Mouse (Mus musculus) thymus, adult 2 months (tissue): ENCODE measurements around the gene Arhgef33. TPM values are rescaled to one million over a fixed set of nuclear protein-coding genes. Genes with fewer than 3 reads are reported as not detected.
"Not testable (repeated sequence)": the region's sequence is repeated elsewhere in the genome, so short reads cannot be mapped to it uniquely, and the experiment has no call there.

ENCODE experiments used
- DNase-seq: peaks from one replicate; pipeline ENCODE4 v3.0.0; 2021
- H3K27ac ChIP-seq: fragments of 200-500 bp; 2 replicates; pipeline ENCODE4 v1.5.1; 2012; ENCODE audit warnings: low read length, control low read depth; ENCODE audit not compliant: control insufficient read depth, insufficient read depth
- H3K27me3 ChIP-seq: fragments of 200-500 bp; 2 replicates; pipeline ENCODE4 v1.6.1; 2012; ENCODE audit warnings: mild to moderate bottlenecking, low read length, moderate library complexity, mixed read lengths; ENCODE audit not compliant: control insufficient read depth, insufficient read depth
- H3K36me3 ChIP-seq: fragments of 200-500 bp; 2 replicates; pipeline ENCODE4 v1.6.1; 2012; ENCODE audit warnings: mild to moderate bottlenecking, low read length, moderate library complexity; ENCODE audit not compliant: control insufficient read depth, insufficient read depth
- H3K4me1 ChIP-seq: fragments of 200-500 bp; replicated peaks from 2 replicates; pipeline ENCODE4 v1.6.1; 2012; ENCODE audit warnings: low read length; ENCODE audit not compliant: control insufficient read depth, insufficient read depth
- H3K4me3 ChIP-seq: fragments of 200-500 bp; 2 replicates; pipeline ENCODE4 v1.5.1; 2012; ENCODE audit warnings: mild to moderate bottlenecking, low read length, control low read depth, moderate library complexity; ENCODE audit not compliant: control insufficient read depth, insufficient read depth
- CTCF ChIP-seq: fragments of 200-500 bp; IDR thresholded peaks from 2 replicates; pipeline ENCODE4 v1.5.1; 2012; ENCODE audit warnings: mild to moderate bottlenecking, control low read depth, low read length, moderate library complexity, borderline replicate concordance; ENCODE audit not compliant: control insufficient read depth, poor library complexity, insufficient read depth; ENCODE audit errors: extremely low read depth
- POLR2A ChIP-seq: fragments of 200-500 bp; IDR thresholded peaks from 2 replicates; pipeline ENCODE4 v1.6.1; 2012; ENCODE audit warnings: mild to moderate bottlenecking, low read length, control low read depth, moderate library complexity; ENCODE audit not compliant: control insufficient read depth, poor library complexity, insufficient read depth; ENCODE audit errors: extremely low read depth
- WGBS: fragments of 180-500 bp; shearing (Covaris S2); methylation state at CpG from one replicate; pipeline ENCODE4 v1.1.7; 2018; 5-methylcytosine and 5-hydroxymethylcytosine counted together
- polyA plus RNA-seq: library from polyadenylated mRNA; depleted of rRNA; stranded (reverse); fragments of >200 nt; gene quantifications from 2 replicates; pipeline ENCODE4 v1.2.3, GENCODE M21; 2012; rRNA removed

Gene Arhgef33
- polyA plus RNA-seq, result 0.12 and 0.23 TPM in 2 replicates

- Histone ChIP-seq H3K27ac (no peak within 1 kb of the TSS), H3K4me1 (no peaks in the 10 kb centered on the region), H3K27me3 (no peaks in the 10 kb centered on the region), H3K36me3 (no peaks in the 10 kb centered on the region), H3K4me3 (no peak within 1 kb of the TSS)
- TF ChIP-seq POLR2A, result no peak
- TF ChIP-seq CTCF, result no peak
- 100% methylated on average over 1 of the region's 1 CpGs for WGBS
- DNase-seq, result no peak
Measured at GRCm38 (mm10) chr17:80307251-80307650, at the start of gene Arhgef33. Gene Arhgef33, plus strand, starts transcription at chr17:80307407.

- Histone ChIP-seq H3K4me3 (no peak overlapping the region), H3K27me3 (no peaks in the 10 kb centered on the region), H3K36me3 (peaks cover 51% of the 10 kb centered on the region), H3K27ac (no peak overlapping the region), H3K4me1 (no peaks in the 10 kb centered on the region)
- DNase-seq, result no peak
- TF ChIP-seq CTCF (no peak), POLR2A (no peak)
- WGBS, result 97% methylated on average over 4 of the region's 4 CpGs
Measured at GRCm38 (mm10) chr17:80267065-80267464, 40.1 kb upstream of the Arhgef33 start.

- Histone ChIP-seq H3K4me1 (no peaks in the 10 kb centered on the region), H3K27me3 (no peaks in the 10 kb centered on the region), H3K27ac (no peak overlapping the region), H3K4me3 (no peak overlapping the region), H3K36me3 (peaks cover 59% of the 10 kb centered on the region)
- no peak for DNase-seq
- no peak for TF ChIP-seq CTCF
- WGBS, result over 99% methylated on average over 3 of the region's 3 CpGs
Measured at GRCm38 (mm10) chr17:80268151-80268550, 39.1 kb upstream of the Arhgef33 start.

- not testable (repeated sequence) for H3K4me3 ChIP-seq, H3K27me3 ChIP-seq, H3K4me1 ChIP-seq, DNase-seq, H3K27ac ChIP-seq
- H3K36me3 ChIP-seq, result peaks cover 57% of the 10 kb centered on the region
- WGBS, result 97% methylated on average over 7 of the region's 7 CpGs
Measured at GRCm38 (mm10) chr17:80270622-80271021, 36.6 kb upstream of the Arhgef33 start.

GRCm38 (mm10) chr17:80278255-80278654 lies 29.0 kb upstream of the Arhgef33 start:
- 97% methylated on average over 4 of the region's 4 CpGs for WGBS
- DNase-seq, result no peak
- H3K4me3 ChIP-seq, result no peak overlapping the region
- TF ChIP-seq CTCF, result no peak
- no peaks in the 10 kb centered on the region for H3K27me3 ChIP-seq
- H3K36me3 ChIP-seq, result peaks cover 41% of the 10 kb centered on the region
- no peaks in the 10 kb centered on the region for H3K4me1 ChIP-seq
- no peak overlapping the region for H3K27ac ChIP-seq

- Histone ChIP-seq H3K4me3 (no peak overlapping the region), H3K36me3 (peaks cover 36% of the 10 kb centered on the region), H3K27me3 (no peaks in the 10 kb centered on the region), H3K27ac (no peak overlapping the region), H3K4me1 (no peaks in the 10 kb centered on the region)
- DNase-seq, result no peak
- WGBS, result 99% methylated on average over 8 of the region's 8 CpGs
- no peak for TF ChIP-seq POLR2A
Measured at GRCm38 (mm10) chr17:80279340-80280070, 27.7 kb upstream of the Arhgef33 start.

GRCm38 (mm10) chr17:80284446-80284845 lies 22.8 kb upstream of the Arhgef33 start:
- TF ChIP-seq CTCF (no peak), POLR2A (no peak)
- Histone ChIP-seq H3K27ac (no peak overlapping the region), H3K4me3 (no peak overlapping the region), H3K36me3 (peaks cover 6% of the 10 kb centered on the region), H3K4me1 (peaks cover 6% of the 10 kb centered on the region; the same call in 1 of the 2 replicates), H3K27me3 (no peaks in the 10 kb centered on the region)
- WGBS, result 72% methylated on average over 4 of the region's 4 CpGs
- no peak for DNase-seq
